Mouse (Mus musculus): ENCODE measurements around the gene Epb41.

Gene Epb41

GRCm38 (mm10) chr4:132075796-132076195 is 675 bp upstream of the Epb41 start:
- peak; percentile 35 to 82 for DNase-seq (ENCODE audit: inconsistent age in 2 of 2, low spot score in 1 of 2)

- peak; percentile 75 to 90 for DNase-seq (ENCODE audit: inconsistent age in 2 of 2, low spot score in 1 of 2)
Measured at GRCm38 (mm10) chr4:132074077-132074932, 816 bp downstream of the Epb41 start, which contains the start of gene Gm10300. Gm10300 (plus strand) TSS chr4:132074697.

DNA sequence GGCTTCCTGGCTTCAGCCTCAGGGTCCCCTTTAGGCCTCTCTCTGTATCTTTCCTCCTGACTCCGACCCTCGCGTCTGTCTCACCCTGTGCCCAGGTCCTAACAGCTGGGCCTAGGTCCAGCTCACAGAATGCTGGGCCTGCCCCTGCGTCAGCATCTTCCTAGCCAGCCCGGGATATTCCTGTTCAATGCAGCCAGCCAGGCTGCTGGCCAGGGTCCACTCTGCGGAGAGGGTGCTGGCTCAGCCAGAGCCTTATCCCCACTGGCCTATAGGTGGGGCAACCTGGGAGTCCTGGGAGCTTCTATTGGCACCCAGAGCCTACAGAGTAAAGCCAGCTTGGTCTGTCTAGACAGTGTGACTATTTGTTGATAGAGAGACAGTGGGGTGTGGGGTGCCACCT is 2.2 kb downstream of the Epb41 start:
- DNase-seq (ENCODE audit: inconsistent age in 2 of 2, low spot score in 1 of 2): peak in 1 of 2 experiments; percentile 50

DNA sequence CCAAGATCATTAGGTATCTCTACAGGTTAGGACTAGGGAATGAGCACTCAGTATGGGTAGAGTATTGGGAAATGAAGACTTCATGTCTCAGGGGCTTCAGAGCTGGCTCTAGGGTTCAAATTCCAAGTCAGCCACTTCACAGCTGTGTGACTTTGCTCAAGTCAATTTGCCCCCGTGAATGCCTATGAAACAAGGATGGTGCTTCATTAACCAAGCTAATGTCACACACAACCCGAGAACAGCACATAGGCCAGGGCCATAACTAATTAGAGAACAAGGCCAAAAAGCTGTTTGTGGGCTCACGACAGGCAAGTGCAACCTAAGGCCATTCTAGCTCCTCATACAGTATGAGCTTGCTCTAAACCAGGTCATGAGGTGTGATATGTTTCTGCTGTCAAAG is 3.0 kb downstream of the Epb41 start:
- DNase-seq (ENCODE audit: inconsistent age in 2 of 2, low spot score in 1 of 2): peak in 1 of 2 experiments; percentile 18

DNA sequence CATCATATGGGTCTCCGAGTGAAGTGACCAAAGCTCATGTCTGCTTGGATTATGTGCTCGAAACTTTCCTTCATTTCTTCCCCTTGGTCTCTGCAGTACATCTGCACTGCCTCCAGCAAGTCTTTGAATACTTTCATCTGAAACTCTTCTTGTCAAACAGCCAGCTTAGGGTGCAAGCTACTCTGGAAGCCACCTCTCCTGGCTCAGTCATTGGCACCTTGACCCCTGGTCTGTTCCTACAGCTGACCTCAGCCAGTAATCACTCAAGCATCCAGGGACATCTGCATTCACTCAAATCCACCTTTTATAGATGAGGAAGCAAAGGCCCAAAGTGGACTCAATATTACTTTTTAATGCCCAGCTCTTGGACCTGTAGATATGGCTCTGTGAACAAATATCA is 3.4 kb downstream of the Epb41 start:
- peak in 1 of 2 experiments; percentile 45 for DNase-seq (ENCODE audit: inconsistent age in 2 of 2, low spot score in 1 of 2)

DNA sequence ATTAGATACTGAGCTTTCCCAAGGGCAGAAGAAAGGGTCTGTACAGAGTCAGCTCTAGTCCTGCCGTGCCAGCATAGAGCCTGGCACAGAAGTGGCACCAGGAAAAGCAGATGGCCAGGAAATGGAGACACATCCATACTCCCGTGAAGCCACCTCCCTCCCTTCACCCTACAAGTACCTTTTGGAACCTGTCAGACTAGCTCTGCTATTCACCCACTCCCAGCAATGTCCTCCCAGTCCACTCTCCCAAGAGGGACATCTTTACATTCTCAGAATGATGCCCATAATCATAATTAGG is 7.2 kb downstream of the Epb41 start:
- DNase-seq (ENCODE audit: inconsistent age in 2 of 2, low spot score in 1 of 2): no peak

- DNase-seq (ENCODE audit: inconsistent age in 2 of 2, low spot score in 1 of 2): no peak
Measured at GRCm38 (mm10) chr4:132067112-132067937, 7.8 kb downstream of the Epb41 start.

- DNase-seq (ENCODE audit: inconsistent age in 2 of 2, low spot score in 1 of 2): peak; percentile 76 to 93
Measured at GRCm38 (mm10) chr4:132066101-132066773, 8.9 kb downstream of the Epb41 start.

- DNase-seq (ENCODE audit: inconsistent age in 2 of 2, low spot score in 1 of 2): no peak
Measured at GRCm38 (mm10) chr4:132065578-132065977, 9.5 kb downstream of the Epb41 start.

- no peak for DNase-seq (ENCODE audit: inconsistent age in 2 of 2, low spot score in 1 of 2)
Measured at GRCm38 (mm10) chr4:132064550-132064949, 10.6 kb downstream of the Epb41 start.

DNA sequence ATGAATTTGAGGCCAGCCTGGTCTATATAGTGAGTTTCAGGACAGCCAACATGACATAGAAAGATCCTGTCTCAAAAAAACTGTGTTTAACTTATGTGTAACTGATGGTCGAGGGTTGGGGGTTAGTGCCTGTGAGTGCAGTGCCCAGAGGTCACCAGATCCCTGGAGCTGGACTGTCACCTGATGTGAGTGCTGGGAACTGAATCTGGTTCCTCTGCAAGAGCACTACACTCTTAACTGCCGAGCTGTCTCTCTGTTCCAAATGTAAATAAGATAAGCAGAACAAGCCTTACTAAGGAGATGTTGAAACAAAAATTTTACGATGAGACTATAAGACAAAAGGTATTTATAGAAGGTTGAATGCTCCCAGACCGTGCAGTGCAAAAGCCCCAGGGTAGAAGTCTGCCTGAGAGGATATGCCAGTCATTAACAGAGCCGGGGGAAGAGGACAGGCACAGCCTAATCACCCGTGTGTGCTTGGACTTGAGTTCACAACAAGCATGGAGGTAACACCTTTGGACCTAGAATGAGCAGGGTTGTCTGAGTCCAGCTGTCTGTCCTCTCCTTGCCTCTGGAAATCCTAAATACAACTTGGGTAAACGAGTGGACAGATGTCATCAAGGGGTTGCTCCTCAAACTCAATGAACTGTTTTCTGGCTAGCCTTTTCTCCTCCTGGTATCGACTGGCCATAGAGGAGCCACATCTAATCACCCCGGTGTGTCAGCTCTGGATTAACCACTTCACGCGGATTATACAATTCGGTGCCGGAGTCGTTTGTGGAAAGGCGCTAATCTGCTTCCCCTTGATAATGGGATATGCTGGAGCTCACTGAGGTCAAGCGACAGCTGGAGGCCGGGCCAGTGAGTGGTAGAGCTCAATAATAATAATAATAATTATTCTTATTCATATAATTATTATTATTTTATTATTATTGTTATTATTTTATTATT is 11.9 kb downstream of the Epb41 start:
- no peak for DNase-seq (ENCODE audit: inconsistent age in 2 of 2, low spot score in 1 of 2)

- no peak for DNase-seq (ENCODE audit: inconsistent age in 2 of 2, low spot score in 1 of 2)
Measured at GRCm38 (mm10) chr4:132062289-132062688, 12.8 kb downstream of the Epb41 start.

GRCm38 (mm10) chr4:132060040-132060832 is 14.9 kb downstream of the Epb41 start:
- no peak for DNase-seq (ENCODE audit: inconsistent age in 2 of 2, low spot score in 1 of 2)

GRCm38 (mm10) chr4:132059541-132059940 is 15.6 kb downstream of the Epb41 start:
- no peak for DNase-seq (ENCODE audit: inconsistent age in 2 of 2, low spot score in 1 of 2)

- DNase-seq (ENCODE audit: inconsistent age in 2 of 2, low spot score in 1 of 2): no peak
Measured at GRCm38 (mm10) chr4:132057311-132057710, 17.8 kb downstream of the Epb41 start.

DNA sequence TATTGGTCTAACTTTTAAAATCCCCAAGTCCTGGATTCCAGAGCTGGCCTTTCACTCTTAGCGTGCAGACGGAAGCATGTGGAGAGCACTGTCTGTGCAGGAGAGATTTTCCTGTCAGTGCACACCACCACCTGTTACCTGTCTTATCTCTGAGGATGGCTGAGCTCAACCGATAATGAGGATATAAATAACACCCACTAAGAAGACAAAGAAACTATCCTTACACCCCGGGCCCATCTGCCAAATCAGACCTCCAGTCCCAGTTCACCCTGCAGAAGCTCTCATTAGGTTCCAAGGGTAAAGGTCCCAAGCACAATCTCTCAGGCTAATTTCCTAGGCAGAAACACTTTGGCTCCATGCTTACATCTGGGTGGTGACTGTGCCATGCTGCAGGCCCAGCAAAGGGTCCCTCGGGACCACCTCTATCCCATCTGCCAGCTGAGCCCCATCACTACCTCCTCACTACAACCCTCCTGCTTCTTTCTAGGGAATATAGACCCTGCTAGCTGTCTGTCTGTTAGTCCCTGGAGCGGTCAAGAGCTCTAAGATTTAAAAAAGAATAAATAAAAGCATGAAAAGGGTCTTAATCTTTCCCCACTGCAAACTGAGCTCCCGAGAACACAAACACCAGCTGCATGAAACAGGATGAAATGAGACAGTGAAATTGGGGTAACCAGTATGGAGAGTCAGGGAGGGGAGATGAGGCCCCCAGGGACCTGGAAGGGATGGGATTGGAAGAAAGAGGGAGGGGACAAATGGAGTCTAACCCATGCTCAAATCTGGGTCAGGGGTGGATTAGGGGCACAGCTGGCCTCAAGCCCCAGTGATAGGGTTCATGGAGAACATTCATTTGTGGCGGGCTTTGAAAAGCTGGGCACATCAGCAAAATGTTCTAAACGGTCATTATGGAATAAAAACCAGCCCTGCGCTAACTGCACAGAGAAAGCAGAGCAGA is 23.5 kb downstream of the Epb41 start:
- DNase-seq (ENCODE audit: inconsistent age in 2 of 2, low spot score in 1 of 2): no peak

DNA sequence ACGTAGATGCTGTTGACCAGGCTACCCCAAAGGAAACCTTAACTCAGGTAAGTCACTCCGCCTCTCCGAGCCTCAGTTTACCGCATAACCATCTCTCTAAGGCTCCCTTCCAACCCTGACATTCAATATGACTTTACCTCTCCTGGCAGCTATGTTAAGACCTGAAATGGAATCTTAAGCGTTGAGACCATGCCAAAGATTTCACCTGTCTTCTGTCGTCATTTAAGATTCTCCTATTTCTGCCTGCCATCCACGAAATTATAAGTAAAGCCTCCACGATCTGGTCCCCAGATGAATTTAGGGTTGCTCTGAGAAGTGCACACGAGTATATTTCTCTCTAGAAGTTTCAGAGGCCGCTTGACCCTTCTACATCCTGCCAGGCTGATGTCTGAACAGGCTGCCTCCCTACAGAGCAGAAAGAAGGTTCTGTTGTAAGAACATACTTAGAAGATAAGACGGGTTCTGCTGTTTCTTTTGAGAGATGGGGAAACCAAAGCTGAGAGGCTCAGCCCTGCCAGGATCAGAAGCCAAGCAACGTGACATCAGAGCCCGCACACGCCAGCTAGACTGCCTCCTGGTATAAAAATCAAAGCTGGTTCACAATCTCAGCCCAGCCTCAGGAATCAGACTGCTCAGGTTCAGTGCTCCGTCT is 25.4 kb downstream of the Epb41 start:
- DNase-seq (ENCODE audit: inconsistent age in 2 of 2, low spot score in 1 of 2): peak in 1 of 2 experiments; percentile 51

DNA sequence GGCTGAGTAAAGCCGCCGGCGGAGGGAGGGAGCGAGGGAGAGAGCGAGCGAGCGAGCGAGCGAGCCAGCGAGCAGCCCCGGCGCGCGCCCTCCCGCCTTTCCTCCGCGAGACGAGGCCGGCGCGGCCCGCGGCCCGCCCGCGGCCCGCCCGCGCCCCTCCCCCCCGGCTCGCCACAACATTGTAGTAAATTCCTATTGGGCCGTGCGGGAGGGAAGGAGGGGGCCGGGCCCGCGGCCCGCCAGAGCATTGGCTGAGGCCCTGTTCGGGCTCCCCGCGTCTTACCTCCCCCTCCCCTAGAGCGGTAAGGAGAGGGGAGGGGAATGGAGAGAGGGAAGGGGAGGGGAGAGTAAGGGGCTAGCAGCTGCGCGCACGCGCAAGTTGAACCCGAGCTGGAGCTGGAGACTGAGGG is 26.1 kb downstream of the Epb41 start:
- DNase-seq (ENCODE audit: inconsistent age in 2 of 2, low spot score in 1 of 2): peak; percentile 91 to 95
